Mouse (Mus musculus): ENCODE data around the gene Rbm34. TPM values are rescaled to one million over a fixed set of nuclear protein-coding genes. Genes with fewer than 3 reads are reported as not detected.

Rbm34 gene
- polyA plus RNA-seq, 1 experiment from 2014 or later, result 26.9 TPM

Other genes with a start within 250 kb of the Rbm34 start
- 285 and 304 TPM in 2 replicates for gene Tomm20, start 25.2 kb downstream of the Rbm34 start, polyA plus RNA-seq (2016; fragmentation: Nextera tagmentation; extraction: Ambion mirVana)
- 30.8 and 33.4 TPM in 2 replicates for gene Pard3, start 92.8 kb upstream of the Rbm34 start, polyA plus RNA-seq (2016; fragmentation: Nextera tagmentation; extraction: Ambion mirVana)

All from embryonic facial prominence, embryonic 10.5 days (tissue).